Mouse (Mus musculus) lung, postnatal 25 days (tissue): ENCODE results near the gene Smarcc1.

ENCODE experiments used
- DNase-seq: peaks from one replicate; pipeline ENCODE4 v3.0.0; 2022; ENCODE audit warnings: low spot score

Gene Smarcc1

DNA sequence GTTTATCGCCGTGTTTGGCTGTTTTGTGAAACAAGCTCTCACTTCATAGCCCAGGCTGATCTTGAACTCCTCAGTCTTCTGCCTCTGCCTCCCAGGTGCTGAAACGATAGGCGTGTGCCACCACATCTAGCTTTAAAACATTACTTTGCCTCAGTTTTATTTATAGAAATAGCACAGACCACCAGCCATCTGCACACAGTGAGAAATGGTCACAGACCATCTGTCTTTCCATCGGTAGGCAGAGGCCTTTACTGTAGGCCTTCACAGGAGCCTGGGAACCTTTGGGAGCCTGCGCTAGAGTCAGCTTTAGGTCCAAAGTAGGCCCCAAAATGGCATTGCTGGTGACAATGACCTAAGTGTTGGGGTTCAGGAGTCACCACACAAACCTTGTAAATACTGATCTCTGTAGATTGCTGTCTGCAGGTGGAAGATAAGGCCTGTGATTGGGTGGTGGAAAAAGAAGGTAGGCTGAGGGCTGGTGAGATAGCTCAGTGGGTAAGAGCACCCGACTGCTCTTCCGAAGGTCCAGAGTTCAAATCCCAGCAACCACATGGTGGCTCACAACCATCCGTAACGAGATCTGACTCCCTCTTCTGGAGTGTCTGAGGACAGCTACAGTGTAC, 166.7 kb downstream of the Smarcc1 start:
- no peak for DNase-seq

DNA sequence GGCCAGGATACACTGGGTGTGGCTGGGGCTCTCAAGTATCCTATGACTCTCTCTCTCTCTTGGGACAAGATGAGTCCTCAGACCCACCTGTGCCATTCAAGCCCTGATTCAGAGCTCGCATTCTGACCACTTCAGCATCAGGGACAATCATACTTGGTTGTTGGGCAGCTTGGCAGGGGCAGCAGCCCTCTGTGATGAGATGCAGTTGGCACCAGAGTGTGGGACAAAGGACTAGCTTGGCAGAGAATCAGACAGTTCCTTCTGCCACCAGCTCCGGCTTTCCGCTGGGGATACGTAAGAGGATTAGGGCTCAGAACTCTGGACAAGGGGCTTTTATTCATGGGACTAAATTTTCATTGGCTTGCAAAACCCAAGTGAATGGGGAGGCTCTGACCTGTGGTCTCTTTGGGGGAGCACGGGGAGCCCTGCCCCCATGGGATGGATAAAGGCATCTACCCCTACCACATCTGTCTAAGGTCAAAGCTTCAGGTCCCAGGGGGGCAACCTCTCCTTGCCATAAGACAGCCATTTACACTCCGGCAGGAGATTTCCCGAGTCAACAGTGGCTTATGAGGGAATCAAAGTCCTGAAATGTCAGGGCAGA, 169.9 kb downstream of the Smarcc1 start:
- no peak for DNase-seq
